Comparison of ENCODE assay signal across 12 mouse cellular contexts in genomic region chr3:124930773-124931607, GRCm38 (mm10).
DNase-seq lines count a peak whose midpoint lies in the region; ATAC-seq lines count a peak whose summit lies in the region.
"Had no signal": no experiment of that assay in that cellular context is flagged by ENCODE, and none has a peak within 500 bp of the region (broad histone marks: within the 10 kb centered on the region; RNA-seq: fewer than 3 reads in every experiment).

No protein-coding gene starts in this region.

- no peaks in the 10 kb centered on the region for H3K36me3 ChIP-seq in hindbrain, embryonic 15.5 days
- H3K36me3 ChIP-seq in midbrain, embryonic 13.5 days: no peaks in the 10 kb centered on the region

- WGBS in hindbrain, embryonic 15.5 days: 35% methylated on average over 15 of the region's 15 CpGs
- 38% methylated on average over 15 of the region's 15 CpGs for WGBS in midbrain, embryonic 13.5 days

- H3K4me3 ChIP-seq in hindbrain, embryonic 15.5 days: peak overlapping the region; percentile 22
- H3K4me3 ChIP-seq in midbrain, embryonic 13.5 days (replicated peaks): peak overlapping the region; percentile 27

- DNase-seq in frontal cortex, postnatal 25 days (ENCODE audit: low spot score in 2 of 2): no peak
- peak; percentile 3 for DNase-seq in embryo, embryonic 11.5 days (ENCODE audit: low read depth, low spot score)
- no peak for DNase-seq in Muller cell, postnatal 12 days (ENCODE audit: inconsistent ontology term)
- no peak for DNase-seq in gastrocnemius, postnatal 4 days (ENCODE audit: low spot score in 2 of 2)
- no peak for DNase-seq in gastrocnemius, adult 18-20 months (ENCODE audit: low spot score)
- DNase-seq: cerebellum, adult 11 months; gastrocnemius, postnatal 25 days; kidney, adult 18-20 months; lung, adult 2 months had no signal

- no peaks in the 10 kb centered on the region; the same call in 1 of the 2 replicates for H3K4me1 ChIP-seq in hindbrain, embryonic 15.5 days (replicated peaks)
- peaks cover 3% of the 10 kb centered on the region; the same call in 1 of the 2 replicates for H3K4me1 ChIP-seq in midbrain, embryonic 13.5 days (replicated peaks)

- H3K9ac ChIP-seq in hindbrain, embryonic 15.5 days: no peak overlapping the region
- 0 out of 2 replicates have a peak overlapping the region, but pooled peaks have one; percentile 32 for H3K9ac ChIP-seq in midbrain, embryonic 13.5 days (replicated peaks)

- peak overlapping the region; percentile 73 for H3K27ac ChIP-seq in hindbrain, embryonic 15.5 days (replicated peaks)
- H3K27ac ChIP-seq in midbrain, embryonic 13.5 days: peak overlapping the region; percentile 70

- no peaks in the 10 kb centered on the region for H3K9me3 ChIP-seq in hindbrain, embryonic 15.5 days
- H3K9me3 ChIP-seq in midbrain, embryonic 13.5 days: no peaks in the 10 kb centered on the region

- peak; percentile 82 for ATAC-seq in frontal cortex, adult (ENCODE audit: low TSS enrichment)
- ATAC-seq in hindbrain, embryonic 15.5 days (ENCODE audit: low FRiP score, low read depth): peak; percentile 79
- peak; percentile 91 for ATAC-seq in midbrain, embryonic 13.5 days

- H3K4me2 ChIP-seq in hindbrain, embryonic 15.5 days: peak overlapping the region; percentile 50
- peak overlapping the region; percentile 43 for H3K4me2 ChIP-seq in midbrain, embryonic 13.5 days (replicated peaks)

- H3K27me3 ChIP-seq in hindbrain, embryonic 15.5 days: no peaks in the 10 kb centered on the region
- H3K27me3 ChIP-seq in midbrain, embryonic 13.5 days: no peaks in the 10 kb centered on the region
